Mouse (Mus musculus) left cerebral cortex, postnatal 14 days (tissue): ENCODE data around the gene Klc4. TPM values are rescaled to one million over a fixed set of nuclear protein-coding genes. Genes with fewer than 3 reads are reported as not detected.

Experiments
- DNase-seq, 2 experiments: peaks; one replicate each; pipeline ENCODE4 v3.0.0; 2021 to 2022; ENCODE audit warnings: low spot score in 2 of 2, mixed read lengths in 1 of 2
- intact Hi-C: fragments of 180-260 bp; cut with DNase I; formaldehyde crosslinking; loops from one replicate; pipeline ENCODE4 v1.15.1; 2025
- total RNA-seq, 2 experiments: library from RNA; stranded (reverse); gene quantifications; 2 replicates each; pipeline ENCODE4 v1.2.3; 2021

Gene Klc4
- total RNA-seq, 2 experiments from 2014 or later, result 15.8 to 16.5 TPM

DNA sequence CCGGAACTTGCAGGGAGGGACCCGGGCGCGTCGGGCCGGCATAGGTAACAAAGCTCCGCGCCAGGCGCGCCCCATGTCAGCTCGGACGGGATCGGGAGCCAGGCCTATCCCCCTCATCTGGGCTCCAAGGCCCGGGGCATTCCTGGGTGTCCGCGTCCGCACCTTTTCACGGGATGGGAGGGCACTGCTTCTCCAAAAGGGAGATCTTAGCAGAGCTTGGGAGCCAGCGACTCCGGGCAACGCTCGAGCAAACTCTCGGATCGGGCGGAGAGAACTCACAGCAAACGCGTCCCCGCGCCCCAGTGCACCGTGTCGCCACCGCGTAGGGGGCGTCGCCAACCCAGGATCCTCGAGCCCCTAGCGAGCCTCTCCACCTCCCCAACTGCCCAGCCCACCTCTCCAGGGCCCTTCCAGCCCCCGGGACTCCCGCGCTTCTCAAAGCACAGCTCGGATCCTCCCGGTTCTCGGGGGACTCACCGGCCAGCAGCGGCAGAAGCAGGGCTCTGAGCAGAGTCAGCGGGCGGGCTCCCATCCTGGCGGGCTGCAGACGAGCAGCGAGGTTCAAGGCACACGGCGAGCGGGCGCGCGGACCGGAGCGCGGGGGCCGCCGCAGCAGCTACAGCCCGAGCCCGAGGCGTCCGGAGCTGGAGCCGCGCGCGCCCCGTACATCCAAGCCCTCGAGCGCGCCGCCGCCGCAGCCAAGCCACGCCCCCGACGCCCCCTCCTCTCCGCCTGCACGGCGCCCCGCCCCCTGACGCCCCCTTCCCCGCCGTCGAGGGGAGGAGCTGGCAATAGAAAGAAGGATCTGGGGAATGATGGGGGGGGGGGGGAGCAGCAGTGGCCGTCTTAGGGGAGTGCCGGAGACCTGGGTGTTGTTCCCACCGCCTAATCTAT lies 16.8 kb downstream of the Klc4 start, which contains the start of gene Ptk7:
Gene Ptk7, minus strand, starts transcription at position 714 of the 894 bp plus-strand sequence.
- peak; percentile 63 to 82 for DNase-seq
- intact Hi-C loops, result loop anchor here (5.0 kb wide), 2 partner anchors 37 to 72 kb away; partner anchors contain the start of gene Srf

DNA sequence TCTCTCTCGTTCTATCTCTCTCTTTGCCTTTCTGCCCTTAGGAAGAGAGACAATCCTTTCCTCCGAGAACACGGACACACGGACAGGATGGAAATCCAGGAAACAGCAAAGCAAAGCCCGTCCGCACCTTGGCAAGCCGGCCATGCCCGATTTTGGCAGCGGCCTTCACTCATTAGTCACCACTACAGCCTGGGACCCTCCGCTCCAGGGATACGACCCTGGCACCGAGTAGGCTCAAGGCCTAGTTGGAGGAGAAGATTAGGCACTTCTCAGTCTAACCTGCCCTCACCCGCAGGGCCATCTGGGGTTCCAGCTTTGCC lies 17.4 kb downstream of the Klc4 start:
- intact Hi-C loops, result loop anchor here (5.0 kb wide), 2 partner anchors 36 to 71 kb away; partner anchors contain the start of gene Srf
- no peak for DNase-seq

DNA sequence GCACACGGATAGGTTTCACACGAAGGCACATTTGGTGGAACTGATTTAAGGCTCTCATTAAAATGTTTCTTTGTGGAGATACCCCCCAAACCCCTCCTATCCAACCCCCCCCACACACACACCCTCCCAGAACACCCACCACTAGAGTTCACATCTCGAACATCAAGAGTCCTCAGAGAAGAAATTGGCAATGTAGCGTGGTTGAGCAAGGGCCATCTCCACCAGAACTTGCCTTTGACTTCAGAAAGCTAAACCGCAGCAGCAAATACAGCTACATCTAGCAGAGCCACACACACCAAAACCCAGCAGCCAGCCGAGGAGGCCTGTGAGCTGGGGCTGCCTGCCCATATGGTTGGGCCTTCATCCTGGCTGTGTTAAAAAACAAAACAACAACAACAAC lies 18.4 kb downstream of the Klc4 start:
- intact Hi-C loops, result loop anchor here (5.0 kb wide), 2 partner anchors 35 to 70 kb away; partner anchors contain the start of gene Srf
- DNase-seq, result no peak

DNA sequence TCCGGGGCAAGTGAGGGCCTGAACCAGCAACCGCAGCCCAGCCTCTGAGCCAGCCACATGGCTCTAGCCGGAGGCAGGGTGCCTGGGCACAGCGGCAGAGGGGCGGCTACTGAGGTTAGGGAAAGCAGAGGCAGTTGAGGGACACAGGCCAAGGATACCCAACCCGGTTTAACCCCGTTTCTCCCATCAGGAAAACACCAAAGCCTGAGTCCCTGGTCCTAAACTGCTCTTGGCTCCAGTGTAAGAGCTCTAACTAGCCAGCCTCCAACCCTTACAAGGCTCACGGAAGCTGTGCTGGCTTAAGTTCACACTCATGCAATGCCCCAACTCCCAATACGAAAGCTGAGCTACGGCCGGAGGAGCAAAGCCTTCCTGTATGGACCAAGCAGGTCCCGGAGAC lies 21.2 kb downstream of the Klc4 start:
- DNase-seq, result no peak
- intact Hi-C loops, result no loop called here

DNA sequence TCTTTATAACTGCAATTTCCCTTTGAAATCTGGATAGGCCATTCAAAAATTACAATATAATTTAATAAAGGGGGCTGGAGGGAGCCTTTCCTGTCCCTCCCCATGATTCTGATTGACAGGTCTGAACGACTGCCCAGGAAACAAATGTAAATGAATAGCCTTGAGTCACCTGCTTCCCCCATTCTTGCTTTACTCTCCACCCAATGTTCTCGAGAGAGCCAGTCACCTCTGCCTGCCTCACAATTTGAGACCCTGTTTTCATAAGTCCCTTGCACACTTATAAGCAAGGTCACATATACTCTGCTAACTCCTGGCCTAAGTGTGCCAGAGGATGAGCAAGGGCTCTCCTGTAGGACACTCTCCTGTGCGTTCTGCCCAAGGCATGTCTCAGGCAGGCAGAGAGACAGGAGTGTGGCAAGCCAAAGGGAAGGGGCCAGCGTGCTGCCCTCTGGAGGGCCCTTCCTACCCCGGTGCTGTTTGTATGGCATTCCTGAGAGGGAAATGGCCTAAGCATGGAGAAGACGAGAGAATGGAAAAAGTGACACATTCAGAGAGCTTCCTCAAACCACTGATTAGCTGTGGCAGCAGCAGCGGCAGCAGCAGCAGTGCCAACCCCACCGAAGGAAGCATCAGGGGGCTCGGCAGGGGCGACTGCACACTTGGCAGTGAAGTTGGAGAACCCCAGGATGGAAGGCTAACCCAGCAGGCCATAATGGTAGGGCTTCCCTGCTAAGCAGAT lies 21.8 kb downstream of the Klc4 start:
- no peak for DNase-seq
- intact Hi-C loops, result no loop called here

DNA sequence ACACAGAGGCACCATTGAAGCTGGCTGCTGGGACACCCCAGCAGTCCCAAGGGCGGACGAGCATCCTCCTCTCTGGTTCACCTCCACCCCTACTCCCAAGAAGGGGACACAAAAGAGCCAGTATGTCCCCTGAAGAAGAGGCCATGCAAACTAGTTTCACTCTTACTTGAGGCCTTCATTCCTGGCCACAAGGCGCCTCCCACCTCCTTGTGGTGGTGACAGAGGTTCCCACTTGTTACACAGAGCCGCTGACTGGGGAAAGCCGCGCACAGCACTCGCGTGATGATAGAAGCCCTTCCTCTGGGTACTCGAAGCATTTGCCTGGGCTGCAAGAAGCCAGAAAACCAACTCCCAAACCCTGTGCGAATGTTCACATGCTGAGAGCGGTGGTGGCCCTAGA lies 23.6 kb downstream of the Klc4 start:
- intact Hi-C loops, result no loop called here
- no peak for DNase-seq

DNA sequence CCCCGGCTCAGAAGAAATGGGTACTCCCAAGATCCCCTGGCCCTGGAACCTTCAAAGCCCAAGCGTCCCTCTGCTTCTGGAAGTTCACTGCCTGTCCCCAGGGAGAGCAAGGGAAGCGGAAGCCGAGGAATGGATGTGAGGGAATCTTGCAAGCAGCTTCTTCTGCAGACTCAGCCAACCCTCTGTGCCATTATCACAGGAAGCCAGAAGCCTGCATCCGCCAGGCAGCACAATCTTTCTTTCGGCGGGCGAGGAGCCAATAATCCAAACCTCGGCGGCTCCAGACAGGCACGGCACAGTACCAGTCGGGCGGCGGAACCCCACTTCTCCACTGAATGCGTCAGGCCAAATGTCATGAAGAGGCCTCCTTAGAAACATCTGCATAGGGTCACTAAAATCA lies 24.5 kb downstream of the Klc4 start:
- intact Hi-C loops, result no loop called here
- DNase-seq, result peak; percentile 66 to 73

DNA sequence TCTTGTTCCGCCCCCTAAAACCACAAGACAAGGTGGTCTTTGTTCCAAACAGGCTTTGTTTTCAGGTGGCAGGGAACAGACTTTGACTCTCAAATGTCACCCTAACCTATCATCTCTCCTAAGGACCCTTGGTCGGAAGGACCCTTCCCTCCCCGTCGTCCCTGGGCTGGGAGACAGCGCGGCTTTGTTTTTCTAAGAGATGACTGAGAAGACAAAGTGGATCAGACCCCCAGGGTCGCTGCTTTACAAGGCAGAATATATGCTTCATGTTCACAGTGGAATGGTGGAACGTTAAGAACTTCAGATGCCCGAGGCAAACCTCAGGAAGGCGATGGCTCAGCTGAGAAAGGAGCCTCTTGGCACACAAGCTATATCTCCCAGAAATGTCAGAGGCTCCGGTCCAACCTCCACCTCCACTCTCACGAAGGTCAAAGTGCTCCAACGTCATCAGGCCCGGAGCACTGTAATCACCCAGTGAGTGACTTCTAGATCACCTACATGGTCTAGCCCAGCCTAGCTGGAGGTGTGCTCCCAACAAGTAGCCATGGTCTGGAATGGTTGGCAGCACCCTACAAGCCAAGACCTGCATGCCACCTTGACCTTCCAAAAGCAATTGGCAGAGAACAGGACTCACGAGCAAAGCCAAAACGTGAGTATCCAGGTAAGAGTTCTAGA lies 26.0 kb downstream of the Klc4 start:
- intact Hi-C loops, result no loop called here
- no peak for DNase-seq

DNA sequence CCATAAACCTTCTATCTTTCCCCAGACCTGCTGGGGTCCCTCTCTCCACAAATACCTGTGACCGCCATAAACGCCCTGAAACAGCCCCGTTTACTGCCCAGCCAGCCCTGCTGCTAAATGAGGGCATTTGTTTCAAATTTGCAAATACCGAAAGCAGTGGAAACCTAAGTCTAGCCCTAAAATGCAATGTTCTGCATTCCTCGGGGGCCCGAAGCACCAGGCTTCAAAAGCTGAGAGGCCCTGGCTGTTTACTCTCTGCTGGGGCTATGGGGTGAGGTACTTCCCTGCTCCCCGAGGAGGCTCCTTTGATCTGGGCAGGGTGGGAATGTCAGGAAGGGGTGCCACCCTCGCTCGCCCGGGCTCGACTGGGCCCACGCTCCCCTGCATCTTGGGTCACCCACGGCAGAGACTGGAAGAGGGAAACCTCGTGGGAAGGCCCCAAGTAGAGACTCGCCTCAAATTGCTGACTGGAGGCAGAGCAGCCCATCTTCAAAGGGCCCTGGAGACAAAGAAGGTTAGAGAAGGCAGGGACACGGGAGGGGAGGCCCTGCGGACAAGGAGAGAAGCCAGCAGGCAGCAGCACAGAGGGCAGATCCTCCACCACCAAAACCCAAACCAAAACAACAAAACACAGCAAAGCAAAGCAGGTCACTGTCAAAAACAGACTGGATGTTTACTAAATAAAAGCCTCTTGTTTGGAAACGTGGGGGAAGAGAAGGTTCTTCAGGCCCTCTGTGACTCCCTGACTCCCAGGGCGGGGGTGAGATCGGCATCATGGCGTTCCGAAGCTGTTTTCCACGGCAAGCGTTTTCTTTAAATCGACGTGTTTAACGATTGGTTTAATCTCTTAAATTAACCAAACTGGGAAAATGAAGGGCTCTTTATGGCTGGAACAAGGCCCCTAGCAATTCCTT lies 26.8 kb downstream of the Klc4 start:
- DNase-seq, result no peak
- intact Hi-C loops, result no loop called here

DNA sequence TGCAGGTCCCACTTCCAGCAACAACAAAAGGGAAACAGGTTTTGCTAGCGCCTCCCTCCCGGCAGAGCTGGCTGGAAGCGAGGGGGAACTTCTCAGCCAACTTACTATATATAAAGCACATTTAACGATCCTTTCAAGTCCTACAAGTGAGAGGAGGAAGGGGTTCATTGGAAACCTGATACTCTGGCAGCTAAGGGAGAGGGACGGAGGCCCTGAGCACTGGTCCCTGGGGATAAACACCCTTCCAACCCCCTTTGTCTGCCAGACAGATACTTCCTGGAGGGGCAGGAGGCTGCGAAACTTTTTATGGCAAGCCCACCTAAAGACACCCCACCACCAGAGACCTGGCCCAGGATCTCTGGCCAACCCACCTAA lies 27.4 kb downstream of the Klc4 start:
- intact Hi-C loops, result no loop called here
- DNase-seq, result no peak

DNA sequence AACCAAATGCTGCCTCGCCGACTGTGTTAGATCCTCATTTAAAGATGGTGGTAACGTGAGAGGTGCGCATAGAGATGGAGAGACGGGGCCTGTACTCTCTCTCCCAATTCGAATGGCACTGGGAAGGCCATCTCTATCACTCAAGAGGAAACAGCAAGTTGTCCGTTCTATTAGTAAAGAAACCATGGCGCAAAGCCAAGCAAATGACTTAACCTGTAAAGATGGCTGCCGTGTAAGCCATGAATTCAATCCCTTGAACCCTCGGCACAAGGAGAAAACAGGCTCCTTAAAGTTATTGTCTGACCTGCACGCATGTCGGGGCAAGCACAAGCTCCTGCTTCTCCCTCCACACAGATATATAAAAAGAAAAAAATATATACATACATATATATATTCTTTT lies 28.0 kb downstream of the Klc4 start:
- DNase-seq, result no peak
- intact Hi-C loops, result no loop called here

DNA sequence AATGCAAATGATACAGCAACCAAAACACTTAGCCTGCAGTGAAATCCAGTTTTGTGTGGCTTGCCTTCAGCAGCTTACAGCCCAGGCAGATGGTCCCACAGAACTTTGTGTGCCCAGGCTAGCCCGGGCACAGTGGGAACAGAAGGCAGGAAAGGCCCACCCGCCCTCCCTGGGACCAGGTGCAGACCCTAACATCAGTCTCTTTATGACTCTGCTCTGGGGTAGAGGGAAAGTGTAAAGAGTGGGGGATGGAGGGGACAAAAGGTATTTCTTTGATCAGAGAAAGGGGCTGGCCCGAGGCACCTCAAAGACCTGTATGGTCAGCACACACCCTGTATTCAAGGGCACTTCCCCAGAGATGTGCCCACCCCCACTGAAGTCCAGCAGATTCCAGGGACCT lies 32.6 kb downstream of the Klc4 start:
- no peak for DNase-seq

DNA sequence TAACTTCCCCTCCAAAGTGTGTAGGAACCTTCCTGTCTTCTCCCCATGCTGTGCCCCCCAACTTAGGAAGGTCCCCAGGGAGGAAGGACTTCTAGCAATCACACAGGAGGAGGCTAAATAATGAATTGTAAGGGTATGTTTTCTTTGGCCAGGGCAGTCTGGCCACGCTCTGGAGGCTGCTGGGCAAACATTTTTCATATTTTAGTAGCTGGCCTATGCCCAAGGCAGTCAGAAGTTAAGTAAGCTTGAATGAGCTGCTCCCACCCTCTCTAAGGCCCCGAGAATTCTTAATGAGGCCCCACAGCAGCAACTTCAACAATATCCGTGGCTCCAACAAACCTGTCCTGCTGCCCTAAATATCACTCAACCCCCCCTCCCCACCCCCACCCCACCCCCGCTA lies 33.0 kb downstream of the Klc4 start:
- intact Hi-C loops, result no loop called here
- DNase-seq, result no peak

More for the DNA sequence above, 32.6 kb downstream of the Klc4 start:
- intact Hi-C loops, result no loop called here

DNA sequence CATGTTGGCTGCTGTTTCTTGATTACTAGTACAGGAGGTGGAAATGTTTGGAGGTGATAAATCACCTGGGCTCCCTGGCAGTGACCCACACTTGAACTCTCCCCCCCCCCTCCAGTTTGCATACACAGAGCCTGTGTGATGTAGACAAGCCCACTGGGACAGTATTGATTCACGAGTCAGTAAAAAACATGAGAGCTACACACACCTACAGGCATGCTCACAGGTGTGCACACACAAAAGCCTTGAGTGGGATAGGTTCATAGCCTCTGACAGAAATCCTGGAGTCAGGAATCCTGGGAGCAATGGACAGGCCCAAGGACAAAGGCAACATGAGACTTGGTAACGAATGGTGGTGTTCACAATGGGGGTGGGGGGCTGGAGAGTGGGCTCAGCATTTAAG lies 33.6 kb downstream of the Klc4 start:
- intact Hi-C loops, result no loop called here
- no peak for DNase-seq

DNA sequence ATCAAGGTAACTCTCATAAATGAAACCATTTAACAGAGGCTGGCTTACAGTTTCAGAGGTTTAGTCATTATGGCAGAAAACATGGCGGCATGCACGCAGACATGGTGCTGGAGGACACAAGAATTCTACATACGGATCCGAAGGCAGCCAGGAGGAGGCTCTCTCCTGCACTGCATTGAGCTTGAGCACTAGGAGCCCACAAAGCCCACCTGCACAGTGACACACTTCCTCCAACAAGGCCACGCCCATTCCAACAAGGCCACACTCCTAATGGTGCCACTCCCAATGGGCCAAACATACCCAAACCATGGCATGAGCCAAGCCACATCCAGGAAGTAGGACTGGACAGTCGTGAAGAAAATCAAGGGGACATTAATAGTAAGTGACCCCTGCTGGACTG lies 34.5 kb downstream of the Klc4 start:
- intact Hi-C loops, result no loop called here
- no peak for DNase-seq

DNA sequence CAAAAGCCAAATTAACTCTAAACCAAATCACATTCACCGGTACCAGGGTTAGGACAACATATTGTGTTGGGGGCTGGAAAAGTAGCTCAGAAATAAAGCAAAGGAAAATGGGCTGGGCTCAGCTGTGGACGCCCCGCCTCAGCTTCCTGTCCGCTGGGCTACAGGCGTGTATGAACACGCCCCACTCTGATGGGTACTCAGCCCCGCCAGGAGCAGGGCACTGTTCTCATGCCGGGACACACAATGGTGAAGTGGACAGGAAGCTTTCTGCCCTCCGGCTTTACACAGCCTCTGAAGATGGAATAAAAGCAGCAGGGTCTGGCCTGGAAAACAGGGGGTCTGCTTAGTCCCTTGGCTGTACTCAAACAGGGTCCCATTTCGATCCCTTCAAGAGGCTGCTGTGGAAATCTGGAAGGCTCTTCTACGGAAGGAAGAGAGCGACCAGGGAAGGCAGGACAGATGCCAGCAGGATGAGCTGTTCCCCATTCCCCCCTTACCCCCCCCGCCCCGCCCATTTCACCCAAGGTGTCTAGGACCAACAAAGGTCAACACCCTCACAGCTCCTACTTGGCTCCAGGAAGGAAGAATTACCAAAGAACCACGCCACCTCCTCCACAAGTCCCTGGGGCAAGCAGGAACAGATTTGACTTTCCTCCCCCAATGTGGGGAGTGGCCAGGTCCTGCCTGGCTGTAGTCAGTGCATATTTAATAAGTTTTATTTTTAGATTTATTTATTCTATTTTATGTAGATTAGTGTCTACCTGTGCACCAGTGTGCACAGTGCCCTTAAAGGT lies 35.9 kb downstream of the Klc4 start:
- intact Hi-C loops, result no loop called here
- no peak for DNase-seq

DNA sequence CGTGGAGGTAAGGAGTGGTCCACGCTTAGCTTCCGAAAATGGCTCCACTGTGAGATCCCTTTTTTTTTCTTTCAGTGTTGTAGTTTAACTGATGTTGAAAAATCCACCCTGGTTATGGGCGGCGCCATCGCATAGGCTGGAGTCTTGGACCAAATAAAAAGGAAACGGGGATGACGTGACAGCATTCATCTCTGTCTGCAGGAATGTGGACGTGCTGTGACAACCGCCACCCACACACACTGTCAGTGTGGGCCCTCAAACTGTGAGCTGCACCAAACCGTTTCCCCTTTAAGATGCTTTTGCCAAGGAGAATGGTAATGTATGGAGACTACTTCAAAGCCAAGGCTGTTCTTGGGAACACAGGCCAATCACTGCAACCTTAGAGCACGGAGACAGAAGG lies 39.8 kb downstream of the Klc4 start:
- intact Hi-C loops, result no loop called here
- DNase-seq, result peak; percentile 55 to 76

DNA sequence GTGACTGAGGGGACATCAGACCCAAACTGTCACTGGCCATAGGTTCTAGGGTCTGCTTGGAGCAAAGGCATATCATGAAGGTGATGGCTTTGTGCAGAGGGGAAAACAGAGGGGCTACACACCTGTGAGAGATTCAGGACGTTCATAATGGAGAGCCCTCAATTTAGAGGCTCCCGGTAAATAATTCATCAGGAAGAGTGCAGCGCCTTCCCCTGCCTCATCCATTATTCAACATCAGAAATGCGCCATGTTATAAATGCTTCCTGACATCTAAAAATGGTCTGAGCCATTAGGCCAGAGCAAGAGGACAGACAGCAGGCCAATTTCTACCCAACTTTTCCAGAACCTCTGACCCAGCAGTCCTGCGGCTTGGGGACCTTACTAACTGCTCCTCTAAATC lies 40.7 kb downstream of the Klc4 start:
- DNase-seq, result no peak
- intact Hi-C loops, result no loop called here
